Mouse (Mus musculus) myocyte (in vitro differentiated cells): ENCODE results near the gene Usp30. TPM values are rescaled to one million over a fixed set of nuclear protein-coding genes. Genes with fewer than 3 reads are reported as not detected.

Experiments
- H3K27me3 ChIP-seq: one replicate; pipeline ENCODE4 v1.6.1; 2011; ENCODE audit not compliant: control insufficient read depth, insufficient read depth, insufficient read length
- H3K36me3 ChIP-seq: one replicate; pipeline ENCODE4 v1.6.1; 2011; ENCODE audit not compliant: control insufficient read depth, insufficient read depth
- H3K4me2 ChIP-seq: one replicate; pipeline ENCODE4 v1.6.1; 2011; ENCODE audit warnings: low read depth, control low read depth
- H3K4me3 ChIP-seq: one replicate; pipeline ENCODE4 v1.5.1; 2011; ENCODE audit warnings: mild to moderate bottlenecking, control low read depth, moderate library complexity
- H3K79me2 ChIP-seq: one replicate; pipeline ENCODE4 v1.6.1; 2011; ENCODE audit not compliant: control insufficient read depth, insufficient read depth
- H3ac ChIP-seq: one replicate; pipeline ENCODE4 v1.6.1; 2011; ENCODE audit not compliant: control insufficient read depth, insufficient read length
- CEBPB ChIP-seq: IDR thresholded peaks from 2 replicates; pipeline ENCODE4 v1.6.1; 2011; ENCODE audit warnings: mild to moderate bottlenecking, moderate library complexity; ENCODE audit not compliant: poor library complexity, insufficient read depth, severe bottlenecking
- E2F4 ChIP-seq: IDR thresholded peaks from one replicate; pipeline ENCODE4 v1.6.1; 2011; ENCODE audit warnings: mild to moderate bottlenecking, control low read depth, moderate library complexity; ENCODE audit not compliant: insufficient read depth
- MAX ChIP-seq: IDR thresholded peaks from one replicate; pipeline ENCODE4 v1.6.1; 2011; ENCODE audit warnings: low read depth, mild to moderate bottlenecking, control low read depth
- MYOD1 ChIP-seq, 3 experiments: IDR thresholded peaks; one replicate each; pipeline ENCODE4 v1.6.1; 2011; ENCODE audit warnings: control low read depth in 2 of 3, low read depth in 2 of 3, mild to moderate bottlenecking in 2 of 3, moderate library complexity in 1 of 3; ENCODE audit not compliant: insufficient read length in 2 of 3, control insufficient read depth in 1 of 3
- MYOG ChIP-seq, 3 experiments: IDR thresholded peaks; one replicate each; pipeline ENCODE4 v1.6.1; 2011; ENCODE audit warnings: control low read depth in 2 of 3, low read depth in 2 of 3, mild to moderate bottlenecking in 2 of 3; ENCODE audit not compliant: insufficient read length in 2 of 3, control insufficient read depth in 1 of 3, insufficient read depth in 1 of 3
- POLR2A ChIP-seq: IDR thresholded peaks from one replicate; pipeline ENCODE4 v1.6.1; 2011; ENCODE audit warnings: low read depth, mild to moderate bottlenecking, control low read depth, moderate library complexity; ENCODE audit not compliant: insufficient read length
- POLR2AphosphoS2 ChIP-seq: IDR thresholded peaks from one replicate; pipeline ENCODE4 v1.6.1; 2011; ENCODE audit warnings: low read depth, control low read depth; ENCODE audit not compliant: insufficient read length
- REST ChIP-seq: IDR thresholded peaks from one replicate; pipeline ENCODE4 v1.6.1; 2011; ENCODE audit warnings: mild to moderate bottlenecking, control low read depth, moderate library complexity; ENCODE audit not compliant: insufficient read depth, insufficient read length
- SRF ChIP-seq: IDR thresholded peaks from one replicate; pipeline ENCODE4 v1.6.1; 2011; ENCODE audit warnings: low read depth; ENCODE audit not compliant: control insufficient read depth, insufficient read length
- TCF12 ChIP-seq: IDR thresholded peaks from one replicate; pipeline ENCODE4 v1.6.1; 2011; ENCODE audit warnings: mild to moderate bottlenecking, control low read depth; ENCODE audit not compliant: poor library complexity, insufficient read depth, severe bottlenecking
- TCF3 ChIP-seq: IDR thresholded peaks from one replicate; pipeline ENCODE4 v1.6.1; 2011; ENCODE audit warnings: low read depth, control low read depth; ENCODE audit not compliant: insufficient read length
- USF1 ChIP-seq: IDR thresholded peaks from one replicate; pipeline ENCODE4 v1.6.1; 2011; ENCODE audit warnings: low read depth, mild to moderate bottlenecking, control low read depth, moderate library complexity
- polyA plus RNA-seq: library from polyadenylated mRNA; unstranded; fragments of >200 nt; fragmentation: generic; extraction: Trizol; gene quantifications from one replicate; pipeline ENCODE4 v1.2.1, GENCODE M21; 2012; ENCODE audit warnings: missing spikeins

Usp30 gene
- polyA plus RNA-seq, 1 experiment: 12.3 TPM

DNA sequence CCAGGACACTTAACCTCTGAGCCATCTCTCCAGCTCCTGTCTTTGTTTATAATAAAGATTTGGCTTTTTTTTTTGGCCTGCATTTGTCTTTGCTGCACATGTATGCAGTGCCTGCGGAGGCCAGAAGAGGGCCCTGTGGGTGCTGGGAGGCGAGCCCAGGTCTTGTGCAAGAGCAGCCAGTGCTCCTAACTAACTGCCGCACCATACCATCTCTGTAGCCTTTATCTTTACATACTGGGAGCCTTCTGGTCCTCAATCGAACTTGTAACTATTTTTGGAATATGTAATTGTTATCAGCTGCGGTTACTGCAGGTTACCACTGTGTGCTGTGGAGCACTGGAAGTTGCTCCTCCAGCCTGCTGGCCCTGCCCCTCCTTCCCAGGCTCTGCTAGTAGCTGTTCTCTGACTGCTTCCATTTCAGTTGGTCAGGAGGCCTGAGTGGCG, 68.9 kb downstream of the Usp30 start:
- H3K4me2 ChIP-seq: no peak overlapping the region
- TF ChIP-seq POLR2AphosphoS2: no peak
- no peak for TF ChIP-seq MAX
- no peak for TF ChIP-seq REST
- TF ChIP-seq POLR2A: no peak
- TF ChIP-seq SRF: no peak
- TF ChIP-seq E2F4: no peak
- no peak for TF ChIP-seq USF1
- TF ChIP-seq MYOD1 (IDR thresholded peaks at IDR 0.05; ENCODE audit: control insufficient read depth in 1 of 3, insufficient read length in 2 of 3, low read depth in 2 of 3): no peak
- TF ChIP-seq CEBPB: no peak
- no peak for TF ChIP-seq MYOG (IDR thresholded peaks at IDR 0.05; ENCODE audit: control insufficient read depth in 1 of 3, insufficient read depth in 1 of 3, insufficient read length in 2 of 3, low read depth in 2 of 3)
- no peak for TF ChIP-seq TCF3
- no peaks in the 10 kb centered on the region for H3K27me3 ChIP-seq
- no peak overlapping the region for H3ac ChIP-seq
- no peaks in the 10 kb centered on the region for H3K36me3 ChIP-seq
- no peaks in the 10 kb centered on the region for H3K79me2 ChIP-seq
- no peak overlapping the region for H3K4me3 ChIP-seq

DNA sequence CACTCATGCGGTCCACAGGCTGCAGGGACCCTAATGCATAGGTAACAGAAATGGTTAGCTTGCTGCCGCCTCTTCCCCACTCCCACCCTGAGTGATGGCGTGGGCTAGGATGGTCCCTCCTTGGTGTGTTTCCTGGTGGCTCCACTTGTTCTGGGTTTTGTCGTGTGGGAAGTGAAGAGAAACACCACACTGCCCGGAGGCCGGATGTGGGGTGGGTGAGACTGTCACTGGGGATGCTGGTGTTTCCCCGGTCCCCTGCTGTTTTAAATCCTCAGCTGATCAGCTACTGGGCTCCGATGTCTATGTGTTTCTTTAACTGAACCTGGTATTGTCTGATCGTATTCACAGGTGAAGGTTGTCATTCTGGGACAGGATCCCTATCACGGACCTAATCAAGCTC, 70.3 kb downstream of the Usp30 start:
- H3K27me3 ChIP-seq: no peaks in the 10 kb centered on the region
- H3ac ChIP-seq: no peak overlapping the region
- H3K4me2 ChIP-seq: no peak overlapping the region
- no peaks in the 10 kb centered on the region for H3K79me2 ChIP-seq
- H3K4me3 ChIP-seq: no peak overlapping the region
- H3K36me3 ChIP-seq: no peaks in the 10 kb centered on the region
- TF ChIP-seq MYOD1 (IDR thresholded peaks at IDR 0.05; ENCODE audit: control insufficient read depth in 1 of 3, insufficient read length in 2 of 3, low read depth in 2 of 3) (no peak), TCF3 (no peak), SRF (no peak), POLR2AphosphoS2 (no peak), REST (no peak), POLR2A (no peak), USF1 (no peak)

DNA sequence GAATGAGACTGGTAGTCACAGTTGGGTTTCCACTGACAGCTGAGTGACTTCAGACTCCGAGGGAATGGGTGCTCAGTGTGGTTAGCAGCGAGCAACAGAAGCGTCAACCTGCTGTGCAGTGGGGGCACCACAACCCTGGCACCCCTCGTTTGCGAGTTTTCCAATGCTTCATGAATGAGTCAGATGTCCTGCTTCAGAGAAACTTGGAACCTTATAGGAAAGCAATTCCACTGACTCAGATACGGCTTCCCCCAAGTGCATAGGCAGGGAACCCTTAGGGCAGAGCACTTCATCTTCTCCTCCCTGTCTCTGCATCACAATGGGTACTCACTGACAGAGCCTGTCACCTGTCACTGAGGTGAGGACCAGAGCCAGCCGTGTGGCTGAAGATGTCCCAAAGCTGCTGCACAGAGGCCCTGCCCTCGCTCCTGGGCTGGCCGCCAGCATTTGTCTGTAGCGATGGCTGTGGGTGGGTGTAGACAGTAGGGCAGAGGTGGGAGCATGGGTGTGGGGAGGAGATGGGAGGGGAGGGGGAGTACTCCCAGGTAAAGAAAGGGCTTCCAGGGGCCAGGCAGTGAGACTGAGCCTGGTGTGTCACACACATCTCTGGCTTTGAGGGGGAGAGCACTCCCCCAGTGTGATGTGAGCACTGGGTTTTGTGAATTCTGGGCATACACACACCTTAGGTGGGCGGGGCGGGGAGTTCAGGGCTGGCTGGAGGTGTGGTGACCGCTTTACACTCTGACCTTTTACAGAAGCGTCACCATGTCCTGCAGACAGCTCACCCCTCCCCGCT, 72.4 kb downstream of the Usp30 start:
- no peak overlapping the region for H3K4me3 ChIP-seq
- no peaks in the 10 kb centered on the region for H3K79me2 ChIP-seq
- no peak overlapping the region for H3K4me2 ChIP-seq
- H3K36me3 ChIP-seq: no peaks in the 10 kb centered on the region
- no peak overlapping the region for H3ac ChIP-seq
- TF ChIP-seq REST: no peak
- no peak for TF ChIP-seq POLR2AphosphoS2
- no peak for TF ChIP-seq SRF
- no peak for TF ChIP-seq E2F4
- TF ChIP-seq POLR2A: no peak
- no peak for TF ChIP-seq MYOD1 (IDR thresholded peaks at IDR 0.05; ENCODE audit: control insufficient read depth in 1 of 3, insufficient read length in 2 of 3, low read depth in 2 of 3)
- TF ChIP-seq TCF12: no peak
- TF ChIP-seq MYOG (IDR thresholded peaks at IDR 0.05; ENCODE audit: control insufficient read depth in 1 of 3, insufficient read depth in 1 of 3, insufficient read length in 2 of 3, low read depth in 2 of 3): no peak
- no peak for TF ChIP-seq TCF3
- TF ChIP-seq USF1: no peak
- TF ChIP-seq CEBPB: no peak
- TF ChIP-seq MAX: no peak
- peaks cover 3% of the 10 kb centered on the region for H3K27me3 ChIP-seq

DNA sequence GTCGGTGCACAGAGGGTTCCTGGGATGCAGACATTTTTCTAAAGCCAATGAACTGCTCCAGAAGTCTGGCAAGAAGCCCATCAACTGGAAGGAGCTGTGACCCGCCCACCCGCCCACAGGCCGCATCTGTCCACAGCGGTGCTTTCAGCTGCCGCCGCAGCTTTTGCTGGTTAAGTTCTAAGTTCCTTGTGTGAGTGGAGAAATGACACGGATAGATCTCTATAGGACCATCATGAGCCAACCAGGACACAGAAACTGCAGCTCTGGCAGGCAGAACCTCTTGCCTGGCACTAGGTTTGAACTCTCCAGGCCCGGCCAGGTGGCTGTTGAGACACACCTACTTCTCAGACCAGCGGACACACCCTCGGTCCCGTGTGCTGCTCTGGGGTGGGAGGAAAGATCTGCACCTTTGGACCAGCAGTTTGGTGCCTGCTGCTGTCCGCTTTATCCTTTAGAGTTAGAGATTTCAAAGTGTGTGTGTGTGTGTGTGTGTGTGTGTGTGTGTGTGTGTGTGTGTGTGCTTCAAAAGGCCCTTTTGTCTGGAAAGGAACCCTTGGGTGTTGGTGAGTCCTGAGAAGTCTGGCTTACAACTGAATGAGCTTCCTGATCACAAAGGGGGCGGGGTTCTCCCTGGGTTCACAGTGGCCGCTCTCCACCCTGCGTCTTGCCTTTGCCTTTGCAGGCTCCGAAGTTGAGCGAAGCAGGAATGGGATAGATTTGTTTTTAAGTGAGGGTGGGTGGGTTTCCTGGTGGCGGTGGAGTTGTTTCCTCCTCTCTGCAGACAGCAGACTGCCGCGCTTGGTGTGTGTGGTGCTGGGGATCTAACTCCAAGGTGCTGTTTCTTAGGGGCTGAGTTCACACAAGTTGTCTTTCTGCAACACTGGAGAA, 73.3 kb downstream of the Usp30 start:
- Histone ChIP-seq H3K27me3 (peaks cover 5% of the 10 kb centered on the region), H3K4me2 (no peak overlapping the region), H3ac (no peak overlapping the region), H3K36me3 (no peaks in the 10 kb centered on the region), H3K4me3 (no peak overlapping the region), H3K79me2 (no peaks in the 10 kb centered on the region)
- TF ChIP-seq TCF12: no peak
- no peak for TF ChIP-seq SRF
- no peak for TF ChIP-seq MAX
- no peak for TF ChIP-seq TCF3
- TF ChIP-seq MYOG (IDR thresholded peaks at IDR 0.05; ENCODE audit: control insufficient read depth in 1 of 3, insufficient read depth in 1 of 3, insufficient read length in 2 of 3, low read depth in 2 of 3): no peak
- TF ChIP-seq E2F4: no peak
- TF ChIP-seq MYOD1 (IDR thresholded peaks at IDR 0.05; ENCODE audit: control insufficient read depth in 1 of 3, insufficient read length in 2 of 3, low read depth in 2 of 3): no peak
- no peak for TF ChIP-seq CEBPB
- no peak for TF ChIP-seq USF1
- no peak for TF ChIP-seq POLR2AphosphoS2
- TF ChIP-seq POLR2A: no peak
- no peak for TF ChIP-seq REST
